Mouse (Mus musculus) neural tube, embryonic 12.5 days (tissue): ENCODE data around the gene Wipf1. TPM values are rescaled to one million over a fixed set of nuclear protein-coding genes. Genes with fewer than 3 reads are reported as not detected.
"Not testable (repeated sequence)": the region's sequence is repeated elsewhere in the genome, so short reads cannot be mapped to it uniquely, and the experiment has no call there.

Experiments
- ATAC-seq: fragments of 200-750 bp; cut with Nextera tagmentation; 2 replicates; pipeline ENCODE4 v1.8.0; 2017; ENCODE audit warnings: low read depth, mild to moderate bottlenecking, moderate TSS enrichment, moderate library complexity; ENCODE audit not compliant: low FRiP score
- H3K27ac ChIP-seq: fragments of 300-500 bp; sonication (generic); 2 replicates; pipeline ENCODE4 v1.5.1; 2016
- H3K27me3 ChIP-seq: fragments of 300-500 bp; sonication (generic); replicated peaks from 2 replicates; pipeline ENCODE4 v1.6.1; 2016; ENCODE audit warnings: mild to moderate bottlenecking
- H3K36me3 ChIP-seq: fragments of 300-500 bp; sonication (generic); 2 replicates; pipeline ENCODE4 v1.6.1; 2016; ENCODE audit warnings: mild to moderate bottlenecking
- H3K4me1 ChIP-seq: fragments of 300-500 bp; sonication (generic); 2 replicates; pipeline ENCODE4 v1.6.1; 2016
- H3K4me2 ChIP-seq: fragments of 300-500 bp; sonication (generic); replicated peaks from 2 replicates; pipeline ENCODE4 v1.6.1; 2016; ENCODE audit warnings: mild to moderate bottlenecking
- H3K4me3 ChIP-seq: fragments of 300-500 bp; sonication (generic); 2 replicates; pipeline ENCODE4 v1.5.1; 2016
- H3K9ac ChIP-seq: fragments of 300-500 bp; sonication (generic); 2 replicates; pipeline ENCODE4 v1.6.1; 2016; ENCODE audit warnings: mild to moderate bottlenecking
- H3K9me3 ChIP-seq: fragments of 300-500 bp; sonication (generic); 2 replicates; pipeline ENCODE4 v1.6.1; 2016; ENCODE audit warnings: mild to moderate bottlenecking
- WGBS: fragments of 180-500 bp; shearing (Covaris S2); methylation state at CpG from one replicate; pipeline ENCODE4 v1.1.7; 2016; 5-methylcytosine and 5-hydroxymethylcytosine counted together
- polyA plus RNA-seq: library from polyadenylated mRNA; unstranded; fragments of >200 nt; fragmentation: Nextera tagmentation; extraction: Ambion mirVana; gene quantifications from 2 replicates; pipeline ENCODE4 v1.2.1, GENCODE M21; 2016

Wipf1 gene
- polyA plus RNA-seq, 1 experiment from 2014 or later = 5.8 TPM

- Histone ChIP-seq H3K27me3 (no peaks in the 10 kb centered on the region), H3K9me3 (no peaks in the 10 kb centered on the region), H3K4me3 (no peak overlapping the region), H3K27ac (no peak overlapping the region), H3K4me1 (0 out of 2 replicates have a peak, but pooled peaks cover 5% of the 10 kb centered on the region), H3K36me3 (no peaks in the 10 kb centered on the region), H3K4me2 (no peak overlapping the region), H3K9ac (no peak overlapping the region)
- WGBS = 90% methylated on average over 5 of the region's 5 CpGs
- no peak for ATAC-seq
These were observed 10.6 kb downstream of the Wipf1 start for GRCm38 (mm10) chr2:73518966-73519365.

GRCm38 (mm10) chr2:73518311-73518710, 11.2 kb downstream of the Wipf1 start:
- 0 out of 2 replicates have a peak, but pooled peaks cover 5% of the 10 kb centered on the region for H3K4me1 ChIP-seq
- H3K9ac ChIP-seq = no peak overlapping the region
- 87% methylated on average over 2 of the region's 2 CpGs for WGBS

GRCm38 (mm10) chr2:73514178-73514577, 15.4 kb downstream of the Wipf1 start:
- H3K4me2 ChIP-seq = no peak overlapping the region
- H3K27me3 ChIP-seq = no peaks in the 10 kb centered on the region
- no peak overlapping the region for H3K4me3 ChIP-seq
- H3K36me3 ChIP-seq = no peaks in the 10 kb centered on the region
- 95% methylated on average over 6 of the region's 6 CpGs for WGBS
- no peak for ATAC-seq
- H3K27ac ChIP-seq = no peak overlapping the region
- no peak overlapping the region for H3K9ac ChIP-seq
- H3K9me3 ChIP-seq = no peaks in the 10 kb centered on the region
- H3K4me1 ChIP-seq = no peaks in the 10 kb centered on the region

More at GRCm38 (mm10) chr2:73518311-73518710, 11.2 kb downstream of the Wipf1 start:
- H3K9me3 ChIP-seq = no peaks in the 10 kb centered on the region
- H3K36me3 ChIP-seq = no peaks in the 10 kb centered on the region
- H3K27ac ChIP-seq = no peak overlapping the region
- H3K4me2 ChIP-seq = no peak overlapping the region
- ATAC-seq = no peak
- H3K4me3 ChIP-seq = no peak overlapping the region
- no peaks in the 10 kb centered on the region for H3K27me3 ChIP-seq

DNA sequence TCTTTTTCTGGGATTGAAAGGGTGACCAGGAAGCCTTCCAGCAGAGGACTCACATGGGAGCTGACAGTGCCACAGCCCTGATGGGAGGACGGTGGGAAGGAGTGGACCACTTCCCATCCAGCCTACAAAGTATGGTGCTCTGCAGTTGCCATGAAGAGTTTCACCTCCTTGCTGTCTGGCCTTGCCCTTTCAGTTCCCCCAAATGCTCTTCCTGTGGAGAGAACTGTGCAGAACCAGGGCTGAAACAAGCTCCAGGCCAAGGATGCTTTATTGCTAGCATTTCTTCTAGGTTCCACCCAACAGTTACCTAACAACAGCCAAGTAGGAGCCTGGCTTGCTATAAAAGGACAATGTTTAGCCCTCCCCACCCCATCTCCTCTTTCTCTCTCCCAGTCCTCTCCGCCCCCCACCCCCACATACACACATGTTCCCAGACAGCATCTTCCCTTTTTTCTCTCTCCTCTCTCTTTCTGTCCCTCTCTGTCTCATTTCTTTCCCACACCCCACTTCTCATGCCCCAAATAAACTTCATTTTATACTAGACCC, 16.3 kb downstream of the Wipf1 start:
- Histone ChIP-seq H3K4me2 (no peak overlapping the region), H3K4me1 (no peaks in the 10 kb centered on the region), H3K36me3 (no peaks in the 10 kb centered on the region), H3K27me3 (no peaks in the 10 kb centered on the region), H3K9me3 (no peaks in the 10 kb centered on the region), H3K9ac (no peak overlapping the region), H3K27ac (no peak overlapping the region), H3K4me3 (no peak overlapping the region)
- ATAC-seq = no peak
- 96% methylated on average over 2 of the region's 2 CpGs for WGBS

- Histone ChIP-seq H3K4me3 (no peak overlapping the region), H3K4me2 (no peak overlapping the region), H3K27me3 (no peaks in the 10 kb centered on the region), H3K9me3 (no peaks in the 10 kb centered on the region), H3K9ac (no peak overlapping the region), H3K4me1 (no peaks in the 10 kb centered on the region), H3K36me3 (no peaks in the 10 kb centered on the region), H3K27ac (no peak overlapping the region)
- ATAC-seq = no peak
- WGBS = 87% methylated on average over 3 of the region's 3 CpGs
These were observed 17.5 kb downstream of the Wipf1 start for GRCm38 (mm10) chr2:73512044-73512443.

GRCm38 (mm10) chr2:73510731-73511360, 18.7 kb downstream of the Wipf1 start:
- no peak overlapping the region for H3K9ac ChIP-seq
- H3K27me3 ChIP-seq = no peaks in the 10 kb centered on the region
- no peak for ATAC-seq
- H3K36me3 ChIP-seq = no peaks in the 10 kb centered on the region
- no peaks in the 10 kb centered on the region for H3K4me1 ChIP-seq
- no peak overlapping the region for H3K4me2 ChIP-seq
- H3K4me3 ChIP-seq = no peak overlapping the region
- H3K27ac ChIP-seq = no peak overlapping the region
- no peaks in the 10 kb centered on the region for H3K9me3 ChIP-seq
- WGBS = 89% methylated on average over 7 of the region's 7 CpGs

GRCm38 (mm10) chr2:73510025-73510288, 19.6 kb downstream of the Wipf1 start:
- WGBS = 85% methylated on average over 3 of the region's 3 CpGs
- Histone ChIP-seq H3K4me2 (no peak overlapping the region), H3K9me3 (no peaks in the 10 kb centered on the region), H3K27ac (no peak overlapping the region), H3K4me1 (0 out of 2 replicates have a peak, but pooled peaks cover 2% of the 10 kb centered on the region), H3K36me3 (no peaks in the 10 kb centered on the region), H3K9ac (no peak overlapping the region), H3K27me3 (no peaks in the 10 kb centered on the region), H3K4me3 (no peak overlapping the region)
- no peak for ATAC-seq

GRCm38 (mm10) chr2:73509248-73510024, 20.1 kb downstream of the Wipf1 start:
- no peak for ATAC-seq
- Histone ChIP-seq H3K27ac (no peak overlapping the region), H3K9me3 (no peaks in the 10 kb centered on the region), H3K9ac (no peak overlapping the region), H3K36me3 (no peaks in the 10 kb centered on the region), H3K4me2 (no peak overlapping the region), H3K4me1 (0 out of 2 replicates have a peak, but pooled peaks cover 6% of the 10 kb centered on the region), H3K4me3 (no peak overlapping the region), H3K27me3 (no peaks in the 10 kb centered on the region)
- WGBS = 73% methylated on average over 15 of the region's 15 CpGs

DNA sequence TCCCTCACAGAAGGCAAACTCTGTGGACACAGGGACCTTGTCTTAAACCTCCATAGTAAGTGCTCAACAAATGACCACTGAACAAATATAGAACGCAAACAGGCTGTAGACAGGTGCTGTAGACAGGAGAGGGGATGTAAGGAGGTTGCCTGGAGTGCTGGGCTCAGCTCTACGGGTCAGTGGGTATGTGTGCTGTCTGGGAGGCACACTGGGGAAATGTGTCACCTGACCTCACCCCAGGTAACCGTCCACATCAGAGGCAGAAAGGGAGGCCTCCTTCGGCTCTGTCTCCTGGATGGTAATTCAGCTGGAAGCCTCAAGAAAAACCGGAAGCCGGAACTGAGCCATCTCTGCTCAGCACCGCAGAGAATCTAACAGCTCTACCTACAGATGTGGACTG, 21.6 kb downstream of the Wipf1 start:
- 81% methylated on average over 7 of the region's 7 CpGs for WGBS
- Histone ChIP-seq H3K4me2 (no peak overlapping the region), H3K4me1 (0 out of 2 replicates have a peak, but pooled peaks cover 6% of the 10 kb centered on the region)

GRCm38 (mm10) chr2:73506337-73506736, 23.2 kb downstream of the Wipf1 start:
- not testable (repeated sequence) for H3K36me3 ChIP-seq, H3K27me3 ChIP-seq, H3K9ac ChIP-seq, H3K9me3 ChIP-seq, H3K4me3 ChIP-seq, H3K4me2 ChIP-seq, H3K27ac ChIP-seq, H3K4me1 ChIP-seq, ATAC-seq
- WGBS = 95% methylated on average over 4 of the region's 4 CpGs

More for the DNA sequence above, 21.6 kb downstream of the Wipf1 start:
- H3K36me3 ChIP-seq = no peaks in the 10 kb centered on the region
- H3K9ac ChIP-seq = no peak overlapping the region
- no peaks in the 10 kb centered on the region for H3K27me3 ChIP-seq
- H3K4me3 ChIP-seq = no peak overlapping the region
- no peaks in the 10 kb centered on the region for H3K9me3 ChIP-seq
- ATAC-seq = no peak
- H3K27ac ChIP-seq = no peak overlapping the region

GRCm38 (mm10) chr2:73502863-73503429, 26.6 kb downstream of the Wipf1 start:
- Histone ChIP-seq H3K9me3 (no peaks in the 10 kb centered on the region), H3K36me3 (no peaks in the 10 kb centered on the region), H3K4me2 (no peak overlapping the region), H3K4me1 (0 out of 2 replicates have a peak, but pooled peaks cover 6% of the 10 kb centered on the region), H3K9ac (no peak overlapping the region), H3K4me3 (no peak overlapping the region), H3K27me3 (no peaks in the 10 kb centered on the region), H3K27ac (no peak overlapping the region)
- WGBS = 92% methylated on average over 10 of the region's 10 CpGs
- ATAC-seq = no peak

DNA sequence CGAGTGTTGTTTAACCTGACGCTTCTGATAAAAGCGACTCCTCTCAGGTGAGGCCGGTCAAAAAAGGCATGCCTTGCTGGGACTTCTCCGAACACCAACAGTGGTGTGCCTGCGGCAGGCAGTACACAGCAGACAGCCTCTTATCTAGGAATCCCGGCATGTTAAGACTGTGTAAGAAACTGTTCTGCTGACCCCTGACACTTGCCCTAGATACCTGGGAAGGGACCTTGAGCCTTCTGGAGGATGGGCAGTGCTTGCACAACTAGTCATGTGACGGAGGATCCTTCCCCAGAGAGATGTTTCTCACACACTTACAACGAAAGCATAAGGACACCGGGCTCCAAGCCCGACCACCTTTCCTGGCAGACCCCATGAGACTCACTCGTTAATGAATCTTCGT, 28.7 kb downstream of the Wipf1 start:
- no peak overlapping the region for H3K4me2 ChIP-seq
- H3K27ac ChIP-seq = no peak overlapping the region
- ATAC-seq = no peak
- H3K4me3 ChIP-seq = no peak overlapping the region
- no peak overlapping the region for H3K9ac ChIP-seq
- no peaks in the 10 kb centered on the region for H3K36me3 ChIP-seq
- 87% methylated on average over 13 of the region's 13 CpGs for WGBS
- H3K27me3 ChIP-seq = no peaks in the 10 kb centered on the region
- no peaks in the 10 kb centered on the region for H3K9me3 ChIP-seq
- peaks cover 11% of the 10 kb centered on the region; the same call in 1 of the 2 replicates for H3K4me1 ChIP-seq
